Mouse (Mus musculus) right cerebral cortex, postnatal 10 days (tissue): ENCODE measurements around the gene Cntn5.
A peak's percentile ranks its signal among the peaks of the same experiment; 100 is the strongest.
"Not testable (repeated sequence)": the region's sequence is repeated elsewhere in the genome, so short reads cannot be mapped to it uniquely, and the experiment has no call there.

Source experiments
- DNase-seq, 2 experiments: peaks; one replicate each; pipeline ENCODE4 v3.0.0; 2021; ENCODE audit warnings: low spot score in 2 of 2

The Cntn5 gene

DNA sequence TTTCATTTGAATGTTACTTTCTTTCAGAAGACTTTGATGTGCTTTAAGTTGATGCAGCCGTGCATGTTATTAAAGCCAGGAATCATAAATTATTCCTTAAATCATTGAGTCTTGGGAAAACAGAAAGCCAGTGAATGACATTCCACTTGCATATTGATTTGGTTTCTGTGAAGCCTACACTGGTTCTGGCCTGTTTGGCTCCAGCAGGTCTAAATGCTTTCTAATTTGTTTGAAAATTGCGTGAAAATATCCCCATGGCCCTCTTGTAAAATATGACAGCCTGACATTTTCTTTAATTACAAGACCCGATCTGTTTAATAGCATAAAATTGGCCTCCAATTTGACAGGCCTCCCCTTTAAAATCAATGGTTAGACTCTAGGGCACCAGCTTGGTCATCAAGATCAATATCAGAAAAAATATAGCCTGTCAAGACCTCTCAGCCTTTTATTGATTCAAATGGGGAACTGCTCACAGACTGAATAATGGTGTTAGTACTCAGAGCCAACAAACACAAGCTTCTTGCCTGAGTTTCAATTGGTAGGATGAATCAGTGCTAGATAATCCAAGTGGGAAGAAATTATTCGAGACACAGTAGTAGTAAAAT lies 247.3 kb downstream of the Cntn5 start:
- no peak for DNase-seq

- DNase-seq, result no peak
Observed at GRCm38 (mm10) chr9:10650632-10651031, 253.9 kb downstream of the Cntn5 start.

DNA sequence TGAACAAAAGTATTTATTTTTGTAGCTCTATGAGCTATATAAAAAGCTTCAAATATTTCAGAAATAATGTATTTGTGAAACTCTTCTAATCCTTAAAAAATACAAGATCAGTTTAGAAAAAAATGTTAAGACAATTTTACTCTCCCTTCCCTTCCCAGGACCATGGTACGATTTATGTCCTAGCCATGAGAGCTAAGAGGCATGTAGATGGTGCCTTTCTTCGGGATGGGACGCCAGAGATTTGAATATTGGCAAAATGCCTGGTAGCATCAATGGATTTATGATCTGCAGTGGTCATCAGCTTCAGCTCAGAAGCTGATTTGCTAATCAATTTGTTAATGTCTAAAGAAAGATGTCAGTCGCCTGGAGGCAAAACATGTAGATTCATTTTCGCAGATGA lies 258.6 kb downstream of the Cntn5 start:
- no peak for DNase-seq

DNA sequence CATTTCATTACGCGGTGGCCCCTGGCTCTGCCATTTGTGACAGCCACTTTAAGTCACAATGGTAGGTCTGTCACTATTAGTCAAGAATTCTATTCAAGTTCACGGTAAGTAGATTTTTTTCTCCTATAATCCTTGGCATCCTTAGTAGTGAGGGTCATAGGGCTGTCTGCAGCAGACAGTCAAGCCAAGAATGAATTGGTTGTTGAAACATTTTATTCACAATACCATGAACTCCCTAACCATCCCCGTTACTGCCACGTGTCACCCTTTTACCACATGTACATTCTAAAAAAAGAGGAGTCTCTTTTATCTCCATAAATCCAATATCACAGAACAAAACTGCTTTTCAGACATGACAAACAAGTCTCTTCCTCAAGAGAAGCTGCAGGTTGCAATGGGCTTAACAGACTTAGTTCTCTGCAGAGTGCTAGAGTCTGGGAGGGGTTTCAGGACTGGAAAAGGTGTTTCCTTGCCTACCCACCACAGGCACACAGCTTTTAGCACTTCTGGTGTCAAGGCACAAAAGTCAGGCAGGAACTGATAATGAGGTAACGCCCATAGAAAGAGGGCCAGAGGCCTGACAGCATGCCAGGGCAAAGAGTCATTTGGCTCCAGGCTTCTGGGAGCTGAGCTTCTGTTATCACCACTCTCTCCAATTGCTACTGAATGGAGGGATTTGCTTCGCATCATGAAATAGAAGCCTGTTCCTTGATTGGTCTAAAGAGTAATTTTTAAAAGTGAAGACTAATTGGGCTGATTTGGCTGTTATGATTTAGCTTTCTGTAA lies 259.3 kb downstream of the Cntn5 start:
- DNase-seq, result no peak

GRCm38 (mm10) chr9:10618036-10618435 lies 286.5 kb downstream of the Cntn5 start:
- DNase-seq, result no peak

GRCm38 (mm10) chr9:10575346-10576241 lies 329.0 kb downstream of the Cntn5 start:
- DNase-seq, result no peak

- no peak for DNase-seq
Observed at GRCm38 (mm10) chr9:10569830-10570229, 334.7 kb downstream of the Cntn5 start.

- not testable (repeated sequence) for DNase-seq
Observed at GRCm38 (mm10) chr9:10540877-10541276, 363.7 kb downstream of the Cntn5 start.

GRCm38 (mm10) chr9:10532248-10532647 lies 372.3 kb downstream of the Cntn5 start:
- no peak for DNase-seq

- DNase-seq, result no peak
Observed at GRCm38 (mm10) chr9:10531087-10531486, 373.5 kb downstream of the Cntn5 start.

- no peak for DNase-seq
Observed at GRCm38 (mm10) chr9:10529528-10529927, 375.0 kb downstream of the Cntn5 start.

DNA sequence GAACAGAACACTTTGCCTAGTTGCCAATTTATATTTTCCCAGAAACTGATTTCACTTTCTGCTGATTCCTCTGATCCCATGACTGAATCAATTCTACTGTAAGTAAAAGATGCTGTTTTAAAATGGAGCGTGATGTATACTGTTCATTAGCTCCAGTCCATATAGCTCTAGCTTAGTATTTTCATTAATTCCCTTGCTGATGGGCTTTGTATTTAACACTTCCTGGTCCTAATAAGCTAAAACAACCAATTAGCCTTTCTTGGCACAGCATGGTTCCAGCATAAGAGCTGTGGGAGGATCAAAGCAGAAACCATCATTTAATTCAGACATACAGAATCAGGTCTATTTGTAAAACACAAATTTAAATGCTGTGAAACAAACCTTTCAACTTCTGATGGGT lies 375.5 kb downstream of the Cntn5 start:
- no peak for DNase-seq

- DNase-seq, result no peak
Observed at GRCm38 (mm10) chr9:10528692-10529091, 375.9 kb downstream of the Cntn5 start.

- no peak for DNase-seq
Observed at GRCm38 (mm10) chr9:10525915-10526667, 378.5 kb downstream of the Cntn5 start.

- no peak for DNase-seq
Observed at GRCm38 (mm10) chr9:10522604-10523003, 382.0 kb downstream of the Cntn5 start.

DNA sequence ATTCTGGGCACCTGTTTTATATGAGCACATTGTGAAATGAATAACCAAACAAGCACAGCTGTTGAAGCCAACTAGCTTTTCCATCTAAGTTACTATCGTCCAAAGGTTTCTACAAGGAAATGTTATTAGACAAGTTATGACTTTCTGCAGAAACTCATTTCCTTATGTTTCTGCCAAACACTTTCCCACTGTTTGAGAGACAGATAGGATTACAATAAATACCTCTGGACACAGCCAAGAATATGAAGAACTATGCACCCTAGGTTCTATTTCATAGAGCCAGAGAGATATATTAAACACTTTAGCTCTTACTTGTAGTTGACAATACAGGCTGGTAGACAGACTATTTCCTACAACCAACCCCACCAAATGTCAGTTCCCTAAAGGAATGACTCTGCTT lies 383.5 kb downstream of the Cntn5 start:
- DNase-seq, result no peak

DNA sequence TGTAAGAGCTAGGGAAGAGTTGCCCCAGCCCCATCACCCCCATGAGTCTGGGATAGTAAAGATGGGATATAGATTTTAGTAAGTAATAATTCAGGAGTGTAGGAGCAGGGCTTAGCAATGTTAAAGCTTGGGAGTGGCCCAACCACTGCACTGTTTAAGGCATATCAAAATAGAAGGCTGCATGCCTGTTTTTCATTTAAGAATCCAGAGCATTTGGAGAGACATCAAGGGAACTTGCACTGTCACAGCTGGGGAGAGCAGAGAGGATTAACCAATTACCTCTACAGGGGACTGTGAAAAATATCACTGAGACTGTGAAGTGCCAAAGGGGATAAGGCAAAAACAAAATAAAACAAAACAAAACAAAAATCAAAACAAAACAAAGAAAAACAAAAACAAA lies 412.3 kb downstream of the Cntn5 start:
- DNase-seq, result no peak

DNA sequence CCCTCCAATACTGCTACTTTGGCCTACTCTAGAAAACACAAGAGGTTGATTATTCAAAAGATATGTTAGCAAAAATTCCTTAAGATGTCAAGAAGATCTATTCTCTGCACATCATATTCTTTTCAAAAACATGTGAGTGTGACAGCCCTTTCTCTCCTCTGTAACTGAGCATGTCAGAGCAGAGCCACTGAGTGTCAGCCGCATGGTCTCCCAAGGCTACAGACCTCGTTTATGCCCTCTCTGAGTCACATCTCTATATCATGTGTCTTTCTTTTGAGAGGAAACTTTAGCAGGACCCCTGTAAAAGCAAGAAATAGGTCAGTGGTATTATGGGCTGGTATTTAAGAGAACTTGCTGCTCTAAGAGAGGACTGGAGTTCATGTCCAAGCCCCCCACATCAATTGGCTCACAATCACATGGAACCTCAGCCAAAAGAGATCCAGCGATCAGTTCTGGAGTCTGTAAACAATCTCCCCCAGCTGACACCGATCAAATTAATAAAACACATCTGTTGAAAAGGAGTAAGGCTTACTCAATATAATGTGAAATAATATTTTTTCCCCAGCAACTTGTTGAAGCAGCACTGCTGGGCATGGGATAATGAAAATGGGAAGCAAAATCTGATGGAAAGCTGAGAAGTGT lies 433.0 kb downstream of the Cntn5 start:
- DNase-seq, result no peak

DNA sequence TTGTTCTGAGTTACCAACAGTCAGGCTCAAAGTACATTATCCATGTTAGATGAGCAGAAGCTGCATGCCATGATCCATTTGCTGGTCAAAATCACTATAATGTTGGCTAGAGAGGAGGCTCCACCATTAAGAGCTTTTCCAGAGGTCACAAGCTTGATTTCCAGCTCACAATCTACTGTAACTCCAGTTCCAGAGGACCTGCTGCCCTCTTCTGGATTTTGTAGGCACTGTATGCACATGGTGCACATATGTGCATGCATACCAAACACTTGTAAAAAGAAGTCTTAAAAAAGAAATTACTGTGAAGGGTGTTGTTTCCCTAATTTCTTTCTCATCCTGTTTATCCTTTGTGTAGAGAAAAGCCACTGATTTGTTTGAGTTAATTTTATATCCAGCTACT lies 439.8 kb downstream of the Cntn5 start:
- DNase-seq, result no peak

DNA sequence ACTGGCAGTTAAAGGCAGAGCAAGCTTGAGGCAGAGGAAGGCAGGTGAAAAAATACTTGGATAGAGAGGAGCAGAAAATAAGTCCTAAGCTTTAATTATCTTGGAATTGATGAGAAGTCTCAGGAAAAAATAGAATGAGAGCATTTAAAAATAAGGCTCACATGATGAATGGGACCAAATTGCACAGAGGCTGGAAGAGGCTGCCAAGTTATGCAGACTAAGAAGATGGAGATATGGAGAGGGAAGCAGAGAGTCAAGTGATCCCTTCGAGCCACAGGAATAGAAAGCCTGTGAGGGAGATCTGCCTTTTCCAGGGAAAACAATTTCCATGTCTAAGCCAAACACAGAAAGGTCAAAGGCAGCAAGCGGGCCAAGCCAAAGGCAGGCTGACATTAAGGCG lies 446.7 kb downstream of the Cntn5 start:
- DNase-seq, result peak; percentile 28 to 52

DNA sequence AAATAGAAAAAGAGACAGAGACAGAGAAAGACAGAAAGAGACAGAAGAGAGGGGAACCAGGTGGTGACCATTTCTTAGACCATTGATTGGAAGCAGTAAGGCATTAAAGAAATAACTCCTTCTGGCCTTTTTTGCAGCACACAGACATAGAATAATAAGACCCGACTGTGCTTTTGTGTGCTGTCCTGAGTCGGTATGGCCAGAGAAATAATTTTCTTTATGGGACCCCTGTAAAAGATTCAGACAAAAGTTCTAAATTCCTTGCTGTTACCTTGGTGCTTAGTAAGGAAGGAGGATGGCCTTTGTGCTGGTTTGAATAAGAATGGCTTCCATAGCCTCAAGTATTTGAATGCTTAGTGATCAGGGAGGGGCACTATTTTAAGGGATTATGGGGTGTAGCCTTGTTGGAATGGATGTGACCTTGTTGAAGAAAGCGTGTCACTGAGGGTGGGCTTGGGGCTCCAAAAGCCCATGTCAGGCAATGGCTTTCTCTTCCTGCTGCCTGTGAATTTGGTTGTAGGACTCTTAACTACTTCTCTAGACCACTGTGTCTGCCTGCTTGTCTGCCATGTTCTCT lies 455.5 kb downstream of the Cntn5 start:
- no peak for DNase-seq
